Mouse (Mus musculus) layer of hippocampus, adult 8-10 months (tissue): ENCODE measurements around the gene Pou6f1. TPM values are rescaled to one million over a fixed set of nuclear protein-coding genes. Genes with fewer than 3 reads are reported as not detected.

Experiments used
- DNase-seq, 2 experiments: peaks; one replicate each; pipeline ENCODE4 v3.0.0; 2022; ENCODE audit warnings: low spot score in 2 of 2
- total RNA-seq, 4 experiments: library from RNA; stranded (reverse); gene quantifications; 2 replicates each; pipeline ENCODE4 v1.2.4; 2022

Pou6f1 gene
- 100 to 1,000 TPM in 3 of 4 experiments, 10 to 100 TPM in 1; 99.4 to 115 (median 109) TPM for total RNA-seq

DNA sequence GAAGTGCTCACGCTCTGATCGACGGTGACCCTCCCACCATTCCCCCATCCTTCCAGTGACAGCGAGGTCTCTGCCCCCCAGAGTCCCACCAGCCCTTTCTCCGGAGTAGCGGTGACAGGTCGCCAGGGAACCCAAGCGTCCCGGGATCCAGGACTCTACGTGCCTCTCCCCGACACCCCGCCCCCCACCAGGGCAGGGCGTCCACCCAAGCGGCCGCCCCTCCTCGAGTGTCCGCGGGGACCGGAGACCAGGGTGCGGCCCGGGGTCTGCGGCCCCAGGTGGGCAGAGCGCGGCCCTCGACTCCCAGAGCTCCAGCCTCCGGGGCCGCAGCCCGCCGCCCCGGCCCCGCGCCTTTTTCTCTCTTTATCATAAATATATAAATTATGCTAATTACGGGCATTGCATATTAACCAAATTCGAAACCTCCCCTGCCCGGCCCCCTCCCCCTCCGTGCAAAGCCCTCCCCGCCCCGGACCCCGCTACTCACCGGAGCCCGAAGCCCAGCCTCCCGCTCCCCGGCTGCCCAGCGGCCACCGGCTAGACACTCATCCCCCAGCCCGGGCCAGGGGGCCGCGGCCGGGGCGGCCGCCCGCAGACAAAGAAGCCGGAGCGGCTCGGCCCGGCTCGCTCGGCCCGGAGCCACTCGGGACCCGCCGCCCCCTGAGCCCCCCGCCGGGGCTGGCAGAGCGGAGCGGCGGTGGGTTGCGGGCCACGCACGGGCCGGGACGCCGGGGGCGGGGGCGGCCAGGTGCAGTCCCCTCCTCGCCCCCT, at the start of gene Pou6f1:
Pou6f1 (minus strand) TSS at position 709 of the 771 bp plus-strand sequence.
- DNase-seq, result no peak

- DNase-seq, result no peak
Observed at GRCm38 (mm10) chr15:100646161-100646560, 46.4 kb upstream of the Pou6f1 start.

- DNase-seq, result no peak
Observed at GRCm38 (mm10) chr15:100642451-100642850, 42.7 kb upstream of the Pou6f1 start.

DNA sequence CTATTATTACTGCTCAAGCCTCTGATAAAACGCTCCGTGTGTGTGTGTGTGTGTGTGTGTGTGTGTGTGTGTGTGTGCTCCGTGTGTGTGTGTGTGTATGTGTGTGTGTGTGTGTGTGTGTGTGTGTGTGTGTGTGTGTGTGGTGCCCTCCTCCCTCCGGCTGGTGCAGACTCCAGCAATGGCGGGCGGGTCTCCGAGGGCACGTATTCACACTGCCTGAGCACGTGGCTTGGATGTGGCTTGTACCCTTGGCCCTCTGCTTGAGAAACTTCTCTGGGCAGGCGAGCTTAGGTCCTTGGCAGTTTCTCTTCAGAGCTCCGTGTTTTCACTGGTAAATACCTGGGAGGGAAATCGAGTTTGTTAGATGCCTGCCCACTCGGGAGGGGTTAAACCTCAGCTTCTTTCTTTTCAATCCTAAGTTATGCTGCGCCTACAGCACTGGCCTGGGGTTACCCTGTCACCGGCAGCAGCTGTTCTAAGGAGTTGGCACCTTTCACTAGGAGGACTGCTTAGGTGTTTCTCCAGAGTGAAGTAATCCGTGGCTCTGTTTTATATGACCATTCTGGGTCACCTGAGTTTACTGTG, 41.5 kb upstream of the Pou6f1 start:
- no peak for DNase-seq

GRCm38 (mm10) chr15:100639972-100640750, 40.4 kb upstream of the Pou6f1 start:
- DNase-seq, result no peak

GRCm38 (mm10) chr15:100637661-100638060, 37.9 kb upstream of the Pou6f1 start:
- no peak for DNase-seq

DNA sequence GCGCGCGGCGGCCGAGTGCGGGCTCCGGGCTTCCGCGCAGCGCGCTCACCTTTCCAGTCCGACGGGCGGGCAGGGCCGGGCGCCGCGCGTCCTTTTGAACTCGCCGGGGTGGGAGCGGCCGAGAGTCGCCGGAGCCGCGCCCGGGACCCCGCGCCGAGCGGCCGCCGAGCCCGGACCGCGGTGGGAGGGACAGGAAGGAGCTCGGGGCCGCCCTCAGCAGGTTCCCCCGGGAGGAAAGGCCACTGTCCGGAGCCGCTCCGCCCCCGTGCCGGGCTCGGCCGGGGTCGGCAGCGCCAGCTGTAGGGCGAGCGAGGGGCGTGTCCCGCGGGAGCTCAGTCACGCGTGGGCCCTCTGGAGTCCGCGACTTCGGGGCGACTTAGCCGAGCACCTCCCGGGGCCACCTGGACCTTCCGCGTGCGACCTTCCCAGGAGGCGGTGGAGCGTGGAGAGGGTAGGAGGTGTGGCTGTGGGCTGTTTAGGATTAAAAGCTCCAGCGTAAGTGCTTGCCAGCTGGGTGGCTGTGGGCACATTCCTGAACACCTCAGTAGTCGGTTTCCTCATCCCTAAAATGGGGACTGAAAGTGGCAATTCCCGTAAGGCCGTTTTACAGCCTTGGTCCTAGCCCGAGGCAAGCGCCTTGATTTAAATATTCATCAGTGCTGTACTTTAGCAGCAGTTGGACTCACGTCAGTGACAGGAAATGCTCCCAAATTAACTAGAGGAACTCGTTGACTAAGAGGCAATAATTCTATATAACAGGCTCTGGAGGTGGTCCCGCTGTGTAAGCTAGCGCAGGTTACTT, 37.1 kb upstream of the Pou6f1 start, which contains the start of gene Smagp:
Smagp (minus strand) TSS at position 241 of the 802 bp plus-strand sequence.
- DNase-seq, result no peak

DNA sequence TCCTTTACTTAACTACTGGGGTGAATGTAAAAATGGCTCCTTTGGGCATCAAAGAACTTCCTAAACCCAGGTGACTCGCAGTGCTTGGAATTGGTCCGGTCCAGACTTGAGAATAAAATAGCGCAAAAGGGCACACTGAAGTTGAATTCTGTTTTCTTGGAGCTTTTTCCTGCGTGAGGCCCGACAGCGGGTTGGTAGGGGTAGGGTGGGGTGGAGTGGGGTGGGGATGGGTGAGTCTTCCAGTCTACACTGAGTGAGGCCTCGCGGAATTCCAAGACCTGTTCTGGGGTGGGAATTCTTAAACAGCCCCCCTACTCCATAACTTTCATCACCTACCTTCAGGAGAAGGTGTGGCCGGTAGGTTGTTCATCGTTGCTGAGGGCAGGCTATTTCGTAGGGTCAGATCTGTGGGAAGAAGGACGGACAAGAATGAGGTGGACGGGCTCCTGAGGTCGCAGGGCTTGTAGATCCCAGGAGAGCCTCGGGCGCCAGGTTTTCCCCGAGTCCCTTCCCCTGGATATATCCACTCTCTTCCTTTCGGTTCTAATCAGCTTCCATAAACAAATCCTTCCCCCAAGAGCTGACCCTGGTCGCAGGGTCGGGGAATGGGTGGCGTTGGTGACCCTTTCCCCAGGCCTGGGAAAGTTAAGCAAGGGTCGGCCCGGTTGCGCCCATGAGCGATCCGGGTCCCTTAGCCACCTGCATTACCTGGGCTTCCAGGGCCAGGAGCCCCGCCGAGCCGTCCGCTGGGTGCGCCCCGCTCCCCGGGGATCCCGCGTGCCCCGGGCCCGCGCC, 36.3 kb upstream of the Pou6f1 start:
- no peak for DNase-seq

GRCm38 (mm10) chr15:100635239-100635638, 35.5 kb upstream of the Pou6f1 start:
- no peak for DNase-seq

GRCm38 (mm10) chr15:100633341-100633740, 33.6 kb upstream of the Pou6f1 start:
- DNase-seq, result no peak

DNA sequence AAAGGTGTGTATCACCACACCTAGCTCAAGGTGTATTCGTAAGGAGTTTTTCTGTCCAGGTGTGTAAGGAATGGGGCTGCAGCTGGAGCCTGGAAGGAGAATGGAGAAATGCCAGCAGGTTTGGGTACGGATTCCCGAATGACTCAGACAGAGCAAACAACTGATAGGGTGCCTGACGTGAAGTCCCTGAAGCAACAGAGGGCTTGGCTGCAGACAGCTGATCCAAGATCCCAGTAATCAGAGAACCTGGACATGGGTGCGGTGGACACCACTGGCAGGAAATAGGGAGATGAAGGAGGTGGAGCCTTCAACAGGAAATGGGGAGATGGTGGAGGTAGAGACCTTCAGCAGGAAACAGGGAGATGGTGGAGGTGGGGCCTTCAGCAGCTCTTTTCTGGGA, 32.5 kb upstream of the Pou6f1 start:
- no peak for DNase-seq

DNA sequence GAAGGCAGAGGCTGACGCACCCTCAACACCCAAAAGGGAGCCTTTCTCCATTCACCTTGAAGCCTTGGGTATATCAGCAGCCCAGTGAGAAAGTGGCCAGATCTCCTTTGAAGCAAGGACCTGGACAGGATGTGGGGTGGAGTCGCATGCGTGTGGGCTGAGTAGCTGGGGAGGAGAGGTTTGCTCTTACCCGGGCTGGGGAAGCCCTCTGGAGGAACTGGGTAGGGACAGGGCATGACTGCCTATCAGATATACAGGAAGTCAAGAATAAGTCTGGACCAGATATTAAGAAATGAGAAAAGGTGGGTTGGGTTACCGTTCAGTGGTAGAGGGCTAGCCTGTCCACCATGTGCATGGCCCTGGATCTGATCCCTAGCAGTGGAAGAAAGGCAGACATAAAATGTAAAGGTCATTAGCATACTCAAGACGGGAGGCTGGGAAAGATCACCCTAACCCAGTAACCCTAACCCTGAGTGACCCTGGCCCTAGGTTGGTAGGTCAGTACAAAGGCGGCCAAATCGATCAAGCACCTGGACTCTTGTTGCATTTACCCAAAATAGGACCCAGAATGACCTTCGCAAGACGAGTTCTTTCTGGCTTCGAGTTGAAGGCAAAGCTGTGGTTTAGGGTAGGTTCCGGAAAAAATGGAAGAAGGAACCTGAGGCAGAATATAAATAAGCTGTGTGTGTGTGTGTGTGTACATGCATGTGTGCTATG, 31.8 kb upstream of the Pou6f1 start:
- DNase-seq, result no peak

DNA sequence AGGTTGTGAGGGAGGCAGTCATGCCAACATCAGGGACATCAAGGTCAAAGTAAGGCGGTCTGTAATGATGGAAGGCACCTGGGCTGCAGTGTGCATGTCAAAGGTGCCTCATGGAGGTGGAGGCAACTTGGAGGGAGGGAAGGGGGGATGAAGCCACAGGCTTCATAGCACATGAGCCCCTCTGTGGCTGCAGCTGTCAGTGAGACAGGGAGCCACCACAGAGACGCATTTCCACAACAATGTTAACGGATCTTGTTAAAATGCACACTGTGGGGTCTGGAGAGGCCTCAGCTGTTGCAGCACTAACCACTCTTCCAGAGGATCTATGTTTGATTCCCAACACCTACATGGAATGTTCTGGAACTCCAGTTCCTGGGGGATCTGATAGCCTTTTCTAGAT, 30.3 kb upstream of the Pou6f1 start:
- no peak for DNase-seq

GRCm38 (mm10) chr15:100628797-100629196, 29.0 kb upstream of the Pou6f1 start:
- no peak for DNase-seq

DNA sequence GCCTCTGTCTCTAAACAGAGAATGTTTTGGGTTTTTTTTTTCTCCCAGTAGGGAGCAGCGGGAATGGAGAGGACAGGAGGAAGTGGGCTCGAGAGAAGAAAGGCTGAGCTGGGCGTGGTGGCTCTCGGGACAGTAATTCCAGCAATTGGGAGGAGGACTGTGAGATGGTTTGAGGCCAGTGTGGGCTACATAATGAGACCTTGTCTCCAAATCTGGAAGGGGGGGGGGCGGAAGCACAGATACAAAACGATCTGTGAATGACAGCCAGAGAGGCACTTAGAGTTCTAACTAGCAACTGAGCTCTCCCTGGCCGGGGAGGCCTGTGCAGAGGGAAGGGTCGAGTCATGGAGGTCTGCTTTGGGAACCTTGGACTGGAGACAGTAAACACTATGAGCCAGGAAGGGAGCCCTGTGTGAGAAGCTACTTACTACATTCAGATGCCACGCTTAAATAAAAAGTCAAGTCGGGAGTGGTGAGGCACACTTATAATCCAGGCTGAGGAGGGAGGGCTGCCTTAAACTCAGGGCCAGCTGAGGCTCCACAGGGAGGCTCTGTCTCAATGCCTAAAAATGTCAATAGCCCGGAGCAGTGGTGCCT, 28.1 kb upstream of the Pou6f1 start:
- no peak for DNase-seq

- DNase-seq, result no peak
Observed at GRCm38 (mm10) chr15:100627287-100627686, 27.5 kb upstream of the Pou6f1 start.

- DNase-seq, result no peak
Observed at GRCm38 (mm10) chr15:100624435-100624834, 24.7 kb upstream of the Pou6f1 start.

GRCm38 (mm10) chr15:100623754-100624153, 24.0 kb upstream of the Pou6f1 start:
- no peak for DNase-seq

DNA sequence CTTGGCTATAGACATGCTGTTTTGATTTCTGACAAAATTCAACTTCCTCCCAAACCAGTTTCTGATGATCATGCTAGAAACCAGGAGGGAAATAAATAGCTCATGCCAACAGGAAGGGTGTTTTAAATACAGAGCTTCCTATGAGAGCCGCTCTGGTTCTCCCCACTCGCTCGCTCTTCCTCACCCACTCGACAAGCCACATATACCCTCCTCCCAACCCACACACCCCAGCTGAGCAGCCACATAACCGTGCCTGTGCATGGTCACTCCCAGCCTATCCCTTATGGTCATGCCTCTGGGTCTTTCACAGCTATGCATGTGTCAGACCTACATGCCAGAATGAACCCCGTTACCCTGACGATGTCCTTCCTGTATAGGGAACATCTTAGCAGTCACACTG, 22.4 kb upstream of the Pou6f1 start:
- DNase-seq, result no peak
